Mouse (Mus musculus) right cerebral cortex, adult 2 months (tissue): ENCODE results near the gene Fam172a.

Source experiments
- DNase-seq, 2 experiments: peaks; one replicate each; pipeline ENCODE4 v3.0.0; 2021 to 2022; ENCODE audit warnings: low spot score in 2 of 2

Gene Fam172a

DNA sequence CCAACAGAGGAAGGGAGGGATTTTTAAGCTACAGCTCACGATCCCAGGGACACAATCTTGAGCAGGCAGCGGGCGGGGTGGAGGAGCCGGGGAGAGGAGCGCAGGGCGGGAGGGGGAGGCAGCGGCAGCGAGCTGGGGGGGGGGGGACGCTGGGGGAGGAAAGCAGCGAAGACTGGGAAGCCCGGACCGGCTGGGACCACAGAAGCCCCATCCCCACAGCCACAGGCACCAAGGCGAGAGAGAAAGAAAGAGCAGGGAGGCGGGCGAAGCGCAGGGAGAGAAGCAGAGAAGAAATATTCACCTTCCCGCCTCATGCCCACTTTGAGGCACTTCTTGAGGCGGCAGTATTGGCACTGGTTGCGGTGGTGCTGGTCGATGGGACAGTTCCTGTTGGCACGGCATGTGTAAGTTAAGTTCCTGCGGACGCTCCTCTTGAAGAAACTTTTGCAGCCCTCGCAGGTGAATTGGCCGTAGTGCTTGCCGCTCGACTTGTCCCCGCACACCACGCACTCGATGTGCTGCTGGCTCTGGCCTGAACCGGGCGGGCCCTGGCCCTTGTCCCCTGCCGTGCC is 496.1 kb downstream of the Fam172a start:
- peak; percentile 31 to 57 for DNase-seq

- peak in 1 of 2 experiments; percentile 16 for DNase-seq
Observed at GRCm38 (mm10) chr13:78198391-78198870, 496.6 kb downstream of the Fam172a start.

GRCm38 (mm10) chr13:78198871-78199641 is 497.2 kb downstream of the Fam172a start:
- peak; percentile 49 to 53 for DNase-seq

GRCm38 (mm10) chr13:78199642-78200160 is 497.9 kb downstream of the Fam172a start, which contains the start of gene Nr2f1:
Nr2f1 (minus strand) TSS chr13:78199757.
- no peak for DNase-seq

DNA sequence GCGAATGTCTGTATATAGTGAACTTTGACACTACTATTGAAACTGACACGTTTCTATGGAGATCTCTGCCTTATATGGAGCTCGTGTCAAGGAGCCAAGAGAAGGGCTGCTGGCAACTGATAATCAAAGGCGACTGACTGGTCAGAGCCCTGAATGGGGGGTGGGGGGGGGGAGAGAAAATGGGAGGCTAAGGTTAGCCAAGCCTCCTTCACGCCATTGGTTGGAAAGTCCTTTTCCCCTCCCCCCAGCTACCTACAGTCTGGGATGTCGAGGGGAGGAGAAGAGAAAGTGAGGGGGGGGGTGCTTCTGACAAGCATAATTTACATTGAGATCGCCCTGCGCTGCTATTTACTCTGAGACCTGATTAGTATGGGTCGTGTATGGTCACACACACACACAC is 498.6 kb downstream of the Fam172a start:
- peak; percentile 60 to 69 for DNase-seq

DNA sequence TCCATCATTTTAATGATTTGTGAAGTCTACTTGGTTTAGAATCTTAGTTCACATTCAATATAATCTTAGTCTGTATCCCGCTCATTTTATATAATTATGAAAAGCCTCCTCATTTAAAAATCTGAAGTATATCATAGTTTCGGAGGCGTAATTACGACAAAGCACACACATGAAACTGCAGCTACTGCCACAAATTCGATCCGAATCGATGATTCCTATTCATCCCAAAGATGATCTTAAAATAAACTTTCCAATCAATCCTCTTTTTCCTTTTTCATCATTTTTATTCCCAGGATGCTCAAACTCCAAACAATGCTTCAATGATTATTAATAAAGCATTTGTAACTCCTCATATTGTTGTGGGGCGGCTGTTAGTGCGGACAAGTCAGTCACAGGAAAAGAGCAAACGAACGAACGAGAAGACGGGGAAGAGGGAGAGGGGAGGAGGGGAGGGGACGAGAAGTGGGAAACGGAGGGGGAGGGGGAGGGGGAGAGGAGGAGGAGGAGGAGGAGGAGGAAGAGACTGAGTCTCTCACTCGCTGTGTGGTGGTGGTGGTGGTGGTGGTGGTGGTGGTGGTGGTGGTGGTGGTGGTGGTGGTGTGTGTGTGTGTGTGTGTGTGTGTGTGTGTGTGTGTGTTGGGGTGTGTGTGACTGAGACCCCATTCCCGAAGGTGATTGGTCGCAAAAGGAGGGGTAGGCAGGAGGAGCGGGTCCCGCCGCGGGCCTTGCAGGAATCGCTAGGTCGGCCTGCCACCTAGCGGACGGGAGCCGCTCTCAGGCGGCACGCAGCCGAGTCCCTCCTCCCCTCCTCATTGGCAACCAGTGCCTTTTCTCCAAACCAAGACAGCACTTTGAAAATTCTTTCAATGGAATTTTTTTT is 499.4 kb downstream of the Fam172a start:
- peak; percentile 88 to 94 for DNase-seq

- DNase-seq = peak in 1 of 2 experiments; percentile 18
Observed at GRCm38 (mm10) chr13:78201871-78202565, 500.2 kb downstream of the Fam172a start.

DNA sequence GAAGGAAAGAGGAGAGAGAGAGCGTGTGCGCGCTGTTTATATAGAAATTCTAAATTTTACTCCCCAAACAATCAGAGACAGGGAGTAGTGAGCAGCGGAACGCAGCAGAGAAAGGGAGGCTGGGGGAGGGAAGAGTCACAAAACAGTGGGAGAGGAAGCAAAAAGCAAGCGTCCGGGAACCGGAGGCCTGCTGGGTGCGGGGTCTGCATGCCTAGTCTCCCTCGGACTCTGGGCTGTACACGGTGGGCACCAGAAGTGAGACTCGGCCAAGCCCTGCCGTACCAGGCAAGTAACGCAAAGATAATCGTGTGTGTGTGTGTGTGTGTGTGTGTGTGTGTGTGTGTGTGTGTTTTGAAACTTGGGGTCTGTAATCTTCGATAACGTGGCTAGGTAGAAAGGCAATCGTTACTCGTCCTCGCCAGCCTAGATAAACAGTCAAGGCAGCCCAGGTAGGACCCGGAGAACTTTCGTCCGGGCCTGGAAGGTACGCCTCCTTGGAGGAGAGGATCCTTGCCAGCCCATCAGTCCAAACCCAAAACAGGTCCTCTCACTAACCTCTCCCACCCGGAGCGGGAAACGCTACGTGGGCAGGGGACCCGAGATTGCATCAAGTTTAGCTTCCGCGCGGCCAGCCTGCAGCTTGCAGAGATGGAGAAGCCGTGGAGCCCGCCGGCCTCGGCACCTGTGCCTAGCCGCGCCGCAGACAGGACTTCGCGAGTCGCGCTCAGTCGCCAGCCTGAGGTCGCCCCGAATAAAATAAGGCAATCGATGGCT is 500.9 kb downstream of the Fam172a start:
- DNase-seq = peak; percentile 66 to 74

DNA sequence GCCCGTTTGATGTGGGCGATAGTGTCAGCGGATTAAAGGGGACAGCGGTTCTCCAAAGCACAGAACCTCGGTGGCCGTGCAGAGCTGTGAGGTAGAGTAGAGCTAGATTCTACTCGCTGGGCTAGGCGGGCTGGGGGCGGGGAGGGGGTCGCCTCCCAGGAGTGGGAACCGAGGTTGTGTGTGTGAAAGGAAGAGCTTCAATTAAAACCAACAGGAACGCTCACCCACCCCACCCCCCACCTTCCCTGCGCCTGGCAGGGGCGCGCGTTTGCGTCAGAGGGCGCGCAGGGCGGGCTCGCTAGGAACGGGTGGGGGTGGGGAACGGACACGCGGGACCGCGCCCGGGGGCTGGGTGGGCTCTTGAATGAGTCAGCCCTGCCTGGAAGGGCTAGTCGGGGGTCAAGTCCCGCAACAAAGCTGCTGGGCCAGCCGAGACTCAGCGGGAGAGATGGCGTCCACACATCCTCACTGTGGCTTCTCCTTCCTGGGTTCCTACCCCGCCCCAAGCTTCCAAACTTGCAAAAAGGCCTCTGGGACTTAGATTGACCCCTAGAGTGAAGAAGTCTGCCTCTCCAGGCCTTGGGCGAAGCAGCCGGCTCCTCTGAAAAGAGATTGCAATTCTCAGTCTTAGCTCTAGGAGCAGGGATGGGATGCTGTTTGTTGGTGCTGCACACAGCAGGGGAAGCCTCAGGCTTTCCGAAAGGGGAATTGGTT is 501.7 kb downstream of the Fam172a start:
- DNase-seq = peak in 1 of 2 experiments; percentile 84

DNA sequence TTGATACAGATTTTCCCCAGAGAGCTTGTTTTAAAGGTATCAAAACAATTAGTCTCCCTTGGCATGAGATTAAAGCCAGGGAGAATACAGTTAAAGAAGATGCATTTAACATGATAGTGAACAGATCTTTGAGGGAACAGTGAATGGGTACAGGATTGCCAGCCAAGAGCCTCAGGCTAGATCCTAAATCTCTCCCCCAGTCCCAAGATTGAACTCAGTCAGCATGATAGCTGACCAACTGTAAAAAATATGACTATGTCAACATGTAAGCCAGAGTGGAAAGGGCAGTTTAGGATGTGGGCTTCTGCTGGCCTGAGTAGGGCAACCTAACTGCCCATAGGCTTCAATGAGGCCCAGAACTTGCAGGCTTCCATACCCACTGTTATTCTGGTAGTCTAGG is 503.6 kb downstream of the Fam172a start:
- no peak for DNase-seq

DNA sequence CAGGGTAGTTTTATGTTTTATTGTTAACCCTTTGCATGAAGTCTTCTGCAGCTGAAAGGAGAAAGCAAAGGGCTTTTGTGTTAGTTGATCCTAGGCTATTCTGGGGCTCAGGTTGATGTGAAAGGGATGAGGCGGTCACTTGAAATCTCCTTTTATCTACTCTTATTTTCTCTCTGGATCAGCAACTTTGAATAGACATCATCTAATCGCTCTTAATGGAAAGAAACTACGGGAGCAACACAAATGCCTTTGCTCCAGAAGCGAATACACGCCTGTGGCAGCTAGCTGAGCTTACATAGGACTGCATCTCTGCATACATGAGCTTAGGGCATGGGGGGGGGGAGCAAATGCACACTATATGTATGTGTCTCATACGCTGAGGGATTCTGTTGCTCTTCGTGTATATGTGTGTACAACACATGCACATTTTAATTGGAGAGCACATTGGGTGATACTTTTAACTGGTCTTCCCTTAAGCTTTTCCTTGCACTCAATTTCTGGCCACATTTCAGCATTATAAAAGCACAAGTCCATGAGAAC is 505.1 kb downstream of the Fam172a start:
- peak; percentile 12 to 42 for DNase-seq

DNA sequence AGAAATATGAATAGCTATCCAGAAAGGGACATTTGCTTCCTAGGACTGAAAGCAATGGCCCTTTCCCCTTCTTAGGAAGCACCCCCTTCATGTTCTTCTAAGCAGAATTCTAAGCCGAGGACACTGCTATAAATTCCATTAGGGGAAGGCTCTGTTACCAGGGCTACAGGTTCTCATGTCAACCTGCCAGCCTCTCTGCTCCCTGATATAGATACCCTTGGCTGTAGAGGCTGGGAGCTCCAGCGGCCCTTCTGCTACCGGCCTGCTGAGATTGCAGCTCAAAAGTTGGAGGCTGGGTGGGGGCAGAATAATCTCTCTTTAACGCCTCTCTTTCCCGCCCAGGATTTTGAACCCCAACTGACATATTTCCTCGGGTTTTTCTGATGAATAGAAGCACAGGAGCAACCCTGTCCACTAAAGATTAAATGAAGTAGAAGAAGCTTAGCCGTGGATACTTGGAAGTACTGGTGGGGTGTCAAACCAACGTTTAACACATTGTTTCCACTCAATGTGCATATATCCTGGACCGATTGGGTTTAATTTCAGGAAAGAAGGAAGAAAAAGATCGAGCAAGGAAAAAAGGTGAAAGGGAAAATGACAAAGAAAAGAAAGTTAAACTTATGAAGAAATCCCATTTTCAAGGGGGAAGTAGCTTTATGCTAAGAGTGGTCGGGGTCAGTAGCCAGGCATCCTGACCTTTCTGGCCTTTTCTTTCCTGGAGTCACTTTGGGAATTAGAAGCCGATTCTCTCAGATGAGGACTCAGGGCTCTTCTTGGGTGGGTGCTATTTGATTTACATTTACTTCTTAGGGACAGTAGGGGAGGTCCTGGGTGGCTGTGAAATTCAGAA is 506.2 kb downstream of the Fam172a start:
- peak; percentile 36 to 57 for DNase-seq

GRCm38 (mm10) chr13:78208689-78209410 is 507.0 kb downstream of the Fam172a start:
- DNase-seq = peak; percentile 16 to 30

- peak; percentile 57 to 60 for DNase-seq
Observed at GRCm38 (mm10) chr13:78209611-78210028, 507.8 kb downstream of the Fam172a start.

GRCm38 (mm10) chr13:78210029-78210747 is 508.4 kb downstream of the Fam172a start:
- peak in 1 of 2 experiments; percentile 59 for DNase-seq

GRCm38 (mm10) chr13:78210748-78211089 is 508.9 kb downstream of the Fam172a start:
- DNase-seq = peak in 1 of 2 experiments; percentile 22
